Mouse (Mus musculus): ENCODE data around the gene Tescl. TPM values are rescaled to one million over a fixed set of nuclear protein-coding genes. Genes with fewer than 3 reads are reported as not detected.

Tescl gene
- polyA plus RNA-seq, 1 experiment from 2014 or later = not detected

DNA sequence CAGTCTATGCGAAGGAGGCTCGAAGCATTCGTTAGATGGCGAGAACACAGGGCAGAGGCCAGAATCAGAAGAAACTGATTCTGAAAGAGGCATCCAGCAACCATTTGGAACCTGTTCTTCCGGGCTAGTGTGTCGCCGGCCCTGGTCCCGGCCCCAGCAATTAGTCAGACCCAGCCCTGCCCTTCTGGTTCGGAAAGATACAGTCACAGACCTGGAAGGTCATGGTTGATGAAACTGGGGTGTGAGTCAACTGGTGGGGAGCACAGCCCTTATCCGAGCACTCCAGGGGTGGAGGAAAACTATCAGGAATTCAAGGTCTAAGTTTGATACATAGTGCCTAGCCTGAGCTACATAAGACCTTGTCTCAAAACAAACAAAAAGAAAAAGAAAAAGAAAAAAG is 22.3 kb upstream of the Tescl start:
- Histone ChIP-seq H3K27ac (replicated peaks) (no peak overlapping the region), H3K9ac (replicated peaks) (no peak overlapping the region), H3K4me2 (replicated peaks) (no peak overlapping the region), H3K9me3 (no peaks in the 10 kb centered on the region), H3K36me3 (no peaks in the 10 kb centered on the region), H3K27me3 (no peaks in the 10 kb centered on the region), H3K4me3 (no peak overlapping the region), H3K4me1 (no peaks in the 10 kb centered on the region)
- 83% methylated on average over 10 of the region's 10 CpGs for WGBS
- ATAC-seq (replicated peaks) = no peak

DNA sequence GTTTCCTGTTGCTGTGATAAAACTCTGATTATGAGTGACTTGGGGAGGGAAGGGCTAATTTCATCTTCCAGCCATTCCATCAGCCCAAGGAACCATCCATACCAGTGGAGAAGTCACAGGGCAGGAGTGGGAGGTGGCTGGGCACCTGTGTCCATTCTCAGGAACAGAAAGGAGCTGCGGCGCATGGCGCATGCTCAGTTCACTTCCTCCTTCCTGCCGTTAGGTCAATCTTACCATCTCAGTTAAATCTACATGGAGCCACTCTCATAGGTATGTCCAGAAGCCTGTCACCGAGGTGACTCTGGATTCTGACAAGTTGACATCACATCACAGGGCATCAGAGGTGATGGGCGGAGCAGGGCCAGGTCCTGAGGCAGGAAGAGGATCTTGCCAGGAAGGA is 21.9 kb upstream of the Tescl start:
- Histone ChIP-seq H3K9ac (replicated peaks) (no peak overlapping the region), H3K4me1 (no peaks in the 10 kb centered on the region), H3K9me3 (no peaks in the 10 kb centered on the region), H3K4me3 (no peak overlapping the region), H3K27ac (replicated peaks) (no peak overlapping the region), H3K36me3 (no peaks in the 10 kb centered on the region), H3K4me2 (replicated peaks) (no peak overlapping the region), H3K27me3 (no peaks in the 10 kb centered on the region)
- WGBS = 91% methylated on average over 6 of the region's 6 CpGs
- no peak for ATAC-seq (replicated peaks)

DNA sequence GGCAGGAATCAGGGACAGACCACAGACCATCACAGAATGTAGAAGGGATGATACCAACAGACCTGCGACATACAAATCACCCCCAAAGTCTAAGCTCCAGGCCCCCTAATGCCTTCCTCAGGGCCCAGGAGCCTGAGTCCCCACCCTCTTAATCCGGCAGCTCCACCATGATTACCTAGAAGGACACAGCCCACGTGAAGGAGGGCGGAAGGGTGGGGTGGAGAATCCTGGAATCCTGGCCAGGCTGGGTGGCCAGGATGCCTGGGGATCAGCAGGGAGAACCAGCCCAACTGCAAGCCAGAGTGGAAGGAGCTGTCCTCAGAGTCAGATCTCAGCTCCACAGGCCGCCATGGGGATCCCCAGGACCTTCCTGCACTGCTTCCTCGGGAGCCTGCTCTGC is 15.2 kb upstream of the Tescl start, which contains the start of gene Lypd5:
Gene Lypd5, plus strand, starts transcription at position 301 of the 400 bp plus-strand sequence.
- no peaks in the 10 kb centered on the region for H3K9me3 ChIP-seq
- no peak within 1 kb of the TSS for H3K4me2 ChIP-seq (replicated peaks)
- no peaks in the 10 kb centered on the region for H3K4me1 ChIP-seq
- no peak within 1 kb of the TSS for H3K27ac ChIP-seq (replicated peaks)
- H3K4me3 ChIP-seq = no peak within 1 kb of the TSS
- WGBS = 44% methylated on average over 6 of the region's 6 CpGs
- H3K36me3 ChIP-seq = no peaks in the 10 kb centered on the region
- H3K27me3 ChIP-seq = no peaks in the 10 kb centered on the region
- H3K9ac ChIP-seq (replicated peaks) = no peak within 1 kb of the TSS
- no peak for ATAC-seq (replicated peaks)

DNA sequence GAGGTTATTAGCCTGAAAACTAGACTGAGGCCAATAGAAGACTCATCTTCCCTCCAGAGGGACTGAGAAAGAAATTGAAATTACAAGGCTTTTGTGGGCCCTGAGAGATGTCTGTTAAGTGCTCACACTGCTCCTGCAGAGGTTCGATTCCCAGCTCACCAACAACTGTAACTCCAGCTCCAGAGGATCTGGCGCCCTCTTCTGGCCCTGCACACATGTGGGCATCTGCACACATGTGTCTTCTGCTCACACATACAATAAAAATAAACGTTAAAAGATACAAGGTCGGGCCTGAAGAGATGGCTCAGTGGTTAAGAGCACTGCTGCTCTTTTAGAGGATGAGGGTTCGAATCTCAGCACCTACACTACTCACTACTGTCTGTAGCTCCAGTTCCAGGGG is 12.7 kb upstream of the Tescl start:
- no peaks in the 10 kb centered on the region for H3K9me3 ChIP-seq
- no peak overlapping the region for H3K27ac ChIP-seq (replicated peaks)
- H3K4me3 ChIP-seq = no peak overlapping the region
- H3K4me1 ChIP-seq = no peaks in the 10 kb centered on the region
- no peak overlapping the region for H3K9ac ChIP-seq (replicated peaks)
- H3K4me2 ChIP-seq (replicated peaks) = no peak overlapping the region
- H3K27me3 ChIP-seq = no peaks in the 10 kb centered on the region
- ATAC-seq (replicated peaks) = no peak
- no peaks in the 10 kb centered on the region for H3K36me3 ChIP-seq
- 66% methylated on average over 5 of the region's 5 CpGs for WGBS

DNA sequence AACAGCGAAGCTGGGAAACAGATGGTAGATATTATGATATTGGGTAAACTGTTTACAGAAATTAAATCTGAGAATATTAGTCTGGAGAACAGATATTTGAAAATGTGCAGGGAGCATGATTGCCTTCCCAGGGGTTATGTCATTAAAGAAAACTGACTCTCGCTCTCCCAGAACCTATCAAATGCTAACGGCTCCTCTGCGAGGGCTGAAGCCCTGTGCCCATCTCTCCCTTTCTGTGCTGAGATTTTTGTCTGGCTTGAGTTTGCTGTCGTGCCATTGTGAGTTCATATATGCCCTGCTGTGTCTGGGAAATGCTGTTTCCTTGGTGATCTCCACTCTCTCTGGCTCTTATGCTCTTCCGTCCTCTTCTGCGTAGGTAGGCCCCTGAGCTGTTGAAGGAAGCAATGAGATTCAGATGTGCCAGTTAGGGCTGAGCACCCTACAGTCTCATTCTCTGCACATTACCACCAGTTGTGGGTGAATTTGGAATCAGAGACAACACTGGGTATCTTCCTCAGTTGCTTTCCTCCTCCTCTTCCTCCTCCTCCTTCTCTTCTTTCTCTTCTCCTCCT is 10.1 kb upstream of the Tescl start:
- no peak for ATAC-seq (replicated peaks)
- Histone ChIP-seq H3K27ac (replicated peaks) (no peak overlapping the region), H3K4me3 (no peak overlapping the region), H3K4me1 (no peaks in the 10 kb centered on the region), H3K27me3 (no peaks in the 10 kb centered on the region), H3K36me3 (no peaks in the 10 kb centered on the region), H3K9me3 (no peaks in the 10 kb centered on the region), H3K9ac (replicated peaks) (no peak overlapping the region), H3K4me2 (replicated peaks) (no peak overlapping the region)
- WGBS = 65% methylated on average over 7 of the region's 7 CpGs

DNA sequence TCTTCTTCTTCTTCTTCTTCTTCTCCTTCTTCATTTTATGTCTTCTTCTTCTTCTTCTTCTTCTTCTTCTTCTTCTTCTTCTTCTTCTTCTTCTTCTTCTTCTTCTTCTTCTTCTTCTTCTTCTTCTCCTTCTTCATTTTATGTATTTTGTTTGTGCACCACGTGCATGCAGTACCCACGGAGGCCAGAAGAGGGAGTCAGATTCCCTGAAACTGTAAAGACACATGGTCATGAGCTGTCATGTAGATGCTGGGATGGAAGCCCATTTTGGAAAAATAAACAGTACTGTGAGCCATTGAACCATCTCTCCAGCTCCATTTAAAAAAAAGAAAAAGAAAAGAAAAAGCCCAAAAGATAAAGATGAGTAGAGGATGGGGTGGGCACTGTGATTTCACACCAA is 4.5 kb upstream of the Tescl start:
- 46% methylated on average over 2 of the region's 2 CpGs for WGBS
- ATAC-seq (replicated peaks) = no peak
- H3K4me3 ChIP-seq = no peak overlapping the region

DNA sequence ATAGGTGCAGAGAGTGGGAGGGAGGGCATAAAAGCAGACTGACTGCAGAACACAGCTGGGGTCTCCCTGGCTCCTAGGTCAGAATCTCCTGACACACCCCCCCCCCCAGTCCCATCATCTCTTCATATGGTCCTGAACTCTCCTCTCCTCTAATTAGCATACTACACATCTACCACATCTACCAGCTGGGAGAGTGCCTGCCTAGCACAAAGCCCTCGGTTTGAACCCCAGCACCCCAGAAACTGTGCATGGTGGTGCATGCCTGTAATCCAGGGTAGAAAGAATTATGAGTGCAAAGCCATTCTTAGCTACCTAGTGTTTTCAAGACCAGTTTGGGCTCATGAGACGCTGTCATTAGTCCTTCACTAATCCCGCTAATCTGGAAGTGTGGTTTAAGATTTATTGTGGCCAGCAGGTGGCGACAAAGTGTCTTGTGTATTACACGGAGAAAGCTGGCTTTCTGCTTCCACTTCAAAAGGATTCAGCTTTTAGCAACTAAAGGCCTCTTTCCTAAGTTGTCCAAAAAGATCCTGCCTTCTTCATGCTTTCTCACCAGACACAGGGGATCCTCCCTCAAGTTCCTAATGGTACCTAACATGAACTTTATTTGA is 2.1 kb upstream of the Tescl start:
- peak; percentile 43; the same call in 1 of the 2 replicates for ATAC-seq (replicated peaks)
- no peak overlapping the region for H3K4me2 ChIP-seq (replicated peaks)
- H3K9ac ChIP-seq (replicated peaks) = no peak overlapping the region
- 10% methylated on average over 5 of the region's 5 CpGs for WGBS
- H3K4me3 ChIP-seq = no peak overlapping the region
- H3K4me1 ChIP-seq = no peaks in the 10 kb centered on the region
- H3K27ac ChIP-seq (replicated peaks) = no peak overlapping the region
- peaks cover 17% of the 10 kb centered on the region for H3K27me3 ChIP-seq
- no peaks in the 10 kb centered on the region for H3K36me3 ChIP-seq
- H3K9me3 ChIP-seq = no peaks in the 10 kb centered on the region

More for the DNA sequence above, 4.5 kb upstream of the Tescl start:
- no peaks in the 10 kb centered on the region for H3K36me3 ChIP-seq
- H3K4me1 ChIP-seq = no peaks in the 10 kb centered on the region
- no peak overlapping the region for H3K27ac ChIP-seq (replicated peaks)
- no peak overlapping the region for H3K9ac ChIP-seq (replicated peaks)
- peaks cover 13% of the 10 kb centered on the region for H3K27me3 ChIP-seq
- H3K9me3 ChIP-seq = no peaks in the 10 kb centered on the region
- no peak overlapping the region for H3K4me2 ChIP-seq (replicated peaks)

DNA sequence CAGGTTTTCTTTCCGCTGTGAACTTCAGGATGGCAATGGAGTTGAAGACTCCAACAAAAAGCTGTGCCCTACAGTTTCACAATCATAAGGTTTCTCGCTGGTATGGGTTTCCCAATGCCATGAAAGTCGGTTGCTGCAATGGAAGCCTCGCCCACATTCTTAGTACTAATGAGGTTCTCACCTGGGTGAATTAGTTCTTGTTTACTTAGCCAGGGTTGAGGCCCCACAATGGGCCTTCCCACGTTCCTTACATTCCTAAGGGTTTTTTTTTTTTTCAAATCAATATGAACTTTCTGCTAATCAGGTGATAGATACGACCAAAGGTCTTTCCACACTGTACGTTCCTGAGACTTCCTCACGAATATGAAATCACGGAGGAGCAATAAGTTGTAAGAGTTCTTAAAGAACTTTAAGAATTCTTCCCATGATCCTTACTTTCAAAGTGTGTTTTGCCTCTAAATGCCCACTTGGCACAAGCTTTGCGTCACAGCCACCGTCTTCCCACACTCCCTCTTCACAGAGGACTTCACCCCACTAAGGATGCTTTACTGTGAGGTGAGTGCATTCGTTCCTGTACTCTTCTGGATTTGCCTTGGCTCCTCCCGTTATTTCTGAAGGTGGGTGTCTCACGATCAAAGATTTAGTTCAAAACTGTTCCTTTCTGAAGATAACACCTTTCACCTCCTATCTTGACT is 6.3 kb downstream of the Tescl start:
- Histone ChIP-seq H3K4me2 (replicated peaks) (no peak overlapping the region), H3K27ac (replicated peaks) (no peak overlapping the region), H3K36me3 (no peaks in the 10 kb centered on the region), H3K9ac (replicated peaks) (no peak overlapping the region), H3K27me3 (no peaks in the 10 kb centered on the region), H3K9me3 (no peaks in the 10 kb centered on the region; the same call in 1 of the 2 replicates), H3K4me1 (peaks cover 12% of the 10 kb centered on the region), H3K4me3 (no peak overlapping the region)
- WGBS = 89% methylated on average over 14 of the region's 14 CpGs
- no peak for ATAC-seq (replicated peaks)

DNA sequence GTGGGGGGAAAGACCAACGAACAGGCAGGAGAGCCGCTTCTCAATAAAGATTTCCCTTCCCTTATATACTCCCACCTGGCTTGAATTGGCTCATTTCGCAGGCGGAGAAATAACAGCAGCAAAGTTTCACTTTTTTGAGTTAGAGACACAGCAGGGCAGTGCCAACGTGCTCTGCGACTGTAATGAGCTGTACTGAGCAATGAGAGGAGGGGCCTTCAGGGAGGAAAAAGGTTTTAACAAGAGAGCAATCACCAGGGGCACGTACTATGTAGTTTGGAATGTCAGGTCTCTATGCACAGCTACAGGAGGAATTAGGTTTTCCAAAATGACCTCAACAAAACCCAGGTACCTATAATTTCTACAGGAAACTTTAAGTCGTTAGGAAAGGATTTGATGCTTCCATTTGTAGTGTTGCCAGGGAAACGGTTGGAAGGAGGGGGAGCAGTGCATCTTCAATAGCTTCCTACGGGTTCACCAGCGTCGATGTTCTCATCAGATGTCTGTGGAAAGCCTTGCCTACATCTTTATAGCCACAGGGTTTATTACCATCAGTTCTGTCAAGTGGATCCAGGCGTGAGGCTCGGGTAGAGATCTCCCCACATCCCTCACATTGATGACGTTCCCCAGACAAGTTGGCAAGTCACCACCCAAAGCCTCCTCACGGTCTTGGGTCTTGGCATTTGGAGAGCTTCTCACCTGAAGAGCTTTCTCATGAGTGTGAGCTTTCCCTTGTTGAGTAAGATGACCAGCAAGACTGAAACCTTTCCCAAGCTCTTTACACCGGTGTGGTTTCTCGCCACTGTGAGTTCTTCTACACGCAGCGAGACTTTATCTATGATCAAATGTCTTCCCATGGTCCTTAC is 7.2 kb downstream of the Tescl start:
- H3K4me3 ChIP-seq = peak overlapping the region; percentile 30
- peak overlapping the region; percentile 67 for H3K27ac ChIP-seq (replicated peaks)
- no peaks in the 10 kb centered on the region; the same call in 1 of the 2 replicates for H3K9me3 ChIP-seq
- 34% methylated on average over 20 of the region's 20 CpGs for WGBS
- H3K27me3 ChIP-seq = no peaks in the 10 kb centered on the region
- peak; percentile 69 for ATAC-seq (replicated peaks)
- H3K4me2 ChIP-seq (replicated peaks) = peak overlapping the region; percentile 49
- no peaks in the 10 kb centered on the region for H3K36me3 ChIP-seq
- peak overlapping the region; percentile 35; the same call in 1 of the 2 replicates for H3K9ac ChIP-seq (replicated peaks)
- H3K4me1 ChIP-seq = peaks cover 12% of the 10 kb centered on the region

DNA sequence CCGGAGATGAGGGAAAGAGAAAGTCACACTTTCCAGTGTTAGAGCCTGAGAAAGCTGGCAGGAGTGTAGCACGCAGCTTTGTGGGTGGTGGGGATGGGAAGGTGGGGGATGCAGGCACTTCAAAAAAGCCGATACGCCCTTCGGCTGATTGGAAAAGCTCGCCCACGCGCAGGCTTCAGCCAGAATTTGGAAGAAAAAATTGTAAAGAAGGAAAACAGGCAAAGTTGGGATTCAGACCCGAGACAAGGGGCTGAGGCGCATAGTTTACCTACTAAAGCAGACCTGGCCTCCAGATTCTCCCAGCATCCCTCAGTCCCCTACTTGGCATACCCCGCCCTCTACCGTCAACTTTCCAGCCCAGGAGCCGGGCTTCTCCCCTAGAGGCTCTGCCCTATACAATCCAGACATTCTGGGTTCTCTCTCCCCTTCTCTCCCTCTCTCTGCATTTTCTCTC is 8.0 kb downstream of the Tescl start:
- ATAC-seq (replicated peaks) = peak; percentile 82
- Histone ChIP-seq H3K9me3 (no peaks in the 10 kb centered on the region; the same call in 1 of the 2 replicates), H3K27ac (replicated peaks) (peak overlapping the region; percentile 67)

DNA sequence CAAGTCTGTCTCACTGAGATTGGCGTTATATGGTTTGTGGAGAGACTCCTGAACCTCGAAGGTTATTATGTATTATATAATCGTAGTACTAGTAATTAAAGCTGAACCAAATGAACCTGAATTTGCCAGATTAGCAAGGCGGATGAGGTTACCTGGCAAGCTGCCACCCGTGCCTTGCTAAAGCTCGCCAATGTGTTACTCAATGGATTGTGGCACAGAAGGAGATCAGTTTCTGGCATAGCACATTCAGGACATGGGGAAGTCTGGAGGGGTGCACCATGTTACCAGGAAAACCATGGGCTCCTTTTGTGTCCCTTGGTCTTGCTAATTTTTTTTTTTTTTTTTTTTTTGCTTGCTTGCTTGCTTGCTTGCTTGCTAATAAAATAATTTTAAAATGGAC is 8.5 kb downstream of the Tescl start:
- H3K36me3 ChIP-seq = no peaks in the 10 kb centered on the region
- H3K4me1 ChIP-seq = peaks cover 12% of the 10 kb centered on the region
- no peak overlapping the region for H3K9ac ChIP-seq (replicated peaks)
- no peak overlapping the region for H3K4me3 ChIP-seq
- whole genome bisulfite sequencing = 46% methylated on average over 6 of the region's 6 CpGs
- no peaks in the 10 kb centered on the region for H3K27me3 ChIP-seq
- ATAC-seq (replicated peaks) = no peak
- no peaks in the 10 kb centered on the region; the same call in 1 of the 2 replicates for H3K9me3 ChIP-seq
- peak overlapping the region; percentile 49 for H3K4me2 ChIP-seq (replicated peaks)
- peak overlapping the region; percentile 67 for H3K27ac ChIP-seq (replicated peaks)

More for the DNA sequence above, 8.0 kb downstream of the Tescl start:
- peak overlapping the region; percentile 30 for H3K4me3 ChIP-seq
- H3K4me2 ChIP-seq (replicated peaks) = peak overlapping the region; percentile 49
- H3K9ac ChIP-seq (replicated peaks) = peak overlapping the region; percentile 35
- peaks cover 12% of the 10 kb centered on the region for H3K4me1 ChIP-seq
- H3K36me3 ChIP-seq = no peaks in the 10 kb centered on the region
- H3K27me3 ChIP-seq = no peaks in the 10 kb centered on the region
- 4% methylated on average over 13 of the region's 13 CpGs for WGBS
